Mouse (Mus musculus) embryonic facial prominence, embryonic 11.5 days (tissue): ENCODE measurements at regions not wholly inside any gene's neighbourhood (a gene's known extent, or its start where the extent isn't known, plus 50 kb on each side); places are given as distances from the start of the nearest gene placed in this dataset.
A peak's percentile ranks its signal among the peaks of the same experiment; 100 is the strongest.

Experiments used
- ATAC-seq: fragments of 200-750 bp; cut with Nextera tagmentation; replicated peaks from 2 replicates; pipeline ENCODE4 v1.8.0; 2017; ENCODE audit warnings: low read depth; ENCODE audit not compliant: insufficient number of reproducible peaks, low FRiP score, low TSS enrichment
- DNase-seq: peaks from one replicate; pipeline ENCODE4 v3.0.0-alpha.2; 2015; ENCODE audit warnings: low spot score
- H3K27ac ChIP-seq: fragments of 300-500 bp; sonication (generic); replicated peaks from 2 replicates; pipeline ENCODE4 v1.5.1; 2014; ENCODE audit warnings: mild to moderate bottlenecking, low read depth, low read length, control low read depth
- H3K27me3 ChIP-seq: fragments of 300-500 bp; sonication (generic); 2 replicates; pipeline ENCODE4 v1.6.1; 2014; ENCODE audit warnings: mild to moderate bottlenecking, low read length, moderate library complexity, mixed read lengths; ENCODE audit not compliant: control insufficient read depth, insufficient read depth
- H3K36me3 ChIP-seq: fragments of 300-500 bp; sonication (generic); replicated peaks from 2 replicates; pipeline ENCODE4 v1.6.1; 2014; ENCODE audit warnings: low read depth, mild to moderate bottlenecking, low read length, moderate library complexity, mixed read lengths; ENCODE audit not compliant: control insufficient read depth, insufficient read depth
- H3K4me1 ChIP-seq: fragments of 300-500 bp; sonication (generic); 2 replicates; pipeline ENCODE4 v1.6.1; 2014; ENCODE audit warnings: low read length, mixed read lengths; ENCODE audit not compliant: control insufficient read depth, insufficient read depth
- H3K4me2 ChIP-seq: fragments of 300-500 bp; sonication (generic); 2 replicates; pipeline ENCODE4 v1.6.1; 2014; ENCODE audit warnings: low read depth, mild to moderate bottlenecking, control low read depth, low read length, moderate library complexity
- H3K4me3 ChIP-seq: fragments of 300-500 bp; sonication (generic); 2 replicates; pipeline ENCODE4 v1.5.1; 2014; ENCODE audit warnings: low read depth, low read length, control low read depth
- H3K9ac ChIP-seq: fragments of 300-500 bp; sonication (generic); replicated peaks from 2 replicates; pipeline ENCODE4 v1.6.1; 2014; ENCODE audit warnings: mild to moderate bottlenecking, control low read depth, low read length
- H3K9me3 ChIP-seq: fragments of 300-500 bp; sonication (generic); replicated peaks from 2 replicates; pipeline ENCODE4 v1.6.1; 2016; ENCODE audit warnings: mild to moderate bottlenecking, low read length, inconsistent platforms, mixed read lengths; ENCODE audit not compliant: control insufficient read depth
- WGBS: fragments of 180-500 bp; shearing (Covaris S2); extraction: QIAGEN DNeasy Blood & Tissue Kit; methylation state at CpG from one replicate; pipeline ENCODE4 v1.1.7; 2014; 5-methylcytosine and 5-hydroxymethylcytosine counted together

GRCm38 (mm10) chr16:51315608-51316007, 715.4 kb upstream of the Cblb start:
- ATAC-seq = no peak
- H3K9me3 ChIP-seq = no peaks in the 10 kb centered on the region
- peak; percentile 84 for DNase-seq
- H3K9ac ChIP-seq = no peak overlapping the region
- WGBS = 23% methylated on average over 6 of the region's 6 CpGs
- no peaks in the 10 kb centered on the region for H3K36me3 ChIP-seq
- no peak overlapping the region for H3K4me2 ChIP-seq
- no peaks in the 10 kb centered on the region for H3K27me3 ChIP-seq
- H3K4me1 ChIP-seq = no peaks in the 10 kb centered on the region
- H3K4me3 ChIP-seq = no peak overlapping the region
- no peak overlapping the region for H3K27ac ChIP-seq

- ATAC-seq = no peak
- no peak overlapping the region for H3K4me3 ChIP-seq
- H3K36me3 ChIP-seq = no peaks in the 10 kb centered on the region
- no peak for DNase-seq
- H3K9ac ChIP-seq = no peak overlapping the region
- H3K9me3 ChIP-seq = no peaks in the 10 kb centered on the region
- no peaks in the 10 kb centered on the region for H3K4me1 ChIP-seq
- WGBS = 84% methylated on average over 1 of the region's 1 CpGs
- no peak overlapping the region for H3K27ac ChIP-seq
- no peaks in the 10 kb centered on the region for H3K27me3 ChIP-seq
- no peak overlapping the region for H3K4me2 ChIP-seq
Observed at GRCm38 (mm10) chr16:51332262-51332661, 698.8 kb upstream of the Cblb start.

- Histone ChIP-seq H3K27me3 (no peaks in the 10 kb centered on the region), H3K4me2 (no peak overlapping the region), H3K4me1 (no peaks in the 10 kb centered on the region), H3K4me3 (no peak overlapping the region), H3K9ac (no peak overlapping the region), H3K27ac (no peak overlapping the region), H3K9me3 (no peaks in the 10 kb centered on the region), H3K36me3 (no peaks in the 10 kb centered on the region)
- DNase-seq = no peak
- no peak for ATAC-seq
- WGBS = 87% methylated on average over 7 of the region's 7 CpGs
Observed at GRCm38 (mm10) chr16:51334972-51335371, 696.1 kb upstream of the Cblb start.

GRCm38 (mm10) chr16:51347120-51347519, 683.9 kb upstream of the Cblb start:
- Histone ChIP-seq H3K4me2 (no peak overlapping the region), H3K4me3 (no peak overlapping the region), H3K27ac (no peak overlapping the region), H3K9ac (no peak overlapping the region), H3K27me3 (no peaks in the 10 kb centered on the region), H3K9me3 (no peaks in the 10 kb centered on the region), H3K36me3 (no peaks in the 10 kb centered on the region), H3K4me1 (no peaks in the 10 kb centered on the region)
- ATAC-seq = no peak
- no peak for DNase-seq

GRCm38 (mm10) chr16:51352151-51352550, 678.9 kb upstream of the Cblb start:
- Histone ChIP-seq H3K27ac (no peak overlapping the region), H3K9ac (no peak overlapping the region), H3K4me1 (no peaks in the 10 kb centered on the region), H3K36me3 (no peaks in the 10 kb centered on the region), H3K4me3 (no peak overlapping the region), H3K9me3 (no peaks in the 10 kb centered on the region), H3K4me2 (no peak overlapping the region), H3K27me3 (no peaks in the 10 kb centered on the region)
- ATAC-seq (no peak), DNase-seq (no peak)
- 62% methylated on average over 4 of the region's 4 CpGs for WGBS

GRCm38 (mm10) chr16:51353791-51354190, 677.2 kb upstream of the Cblb start:
- no peaks in the 10 kb centered on the region for H3K4me1 ChIP-seq
- ATAC-seq = no peak
- no peak overlapping the region for H3K27ac ChIP-seq
- H3K27me3 ChIP-seq = no peaks in the 10 kb centered on the region
- no peak overlapping the region for H3K4me2 ChIP-seq
- no peaks in the 10 kb centered on the region for H3K36me3 ChIP-seq
- WGBS = 82% methylated on average over 2 of the region's 2 CpGs
- DNase-seq = no peak
- H3K9me3 ChIP-seq = no peaks in the 10 kb centered on the region
- no peak overlapping the region for H3K4me3 ChIP-seq
- H3K9ac ChIP-seq = no peak overlapping the region

GRCm38 (mm10) chr16:51370070-51370469, 661.0 kb upstream of the Cblb start:
- H3K4me3 ChIP-seq = no peak overlapping the region
- ATAC-seq (no peak), DNase-seq (no peak)
- H3K27me3 ChIP-seq = no peaks in the 10 kb centered on the region
- no peaks in the 10 kb centered on the region for H3K9me3 ChIP-seq
- 72% methylated on average over 1 of the region's 1 CpGs for WGBS
- H3K27ac ChIP-seq = no peak overlapping the region
- H3K4me1 ChIP-seq = no peaks in the 10 kb centered on the region
- no peaks in the 10 kb centered on the region for H3K36me3 ChIP-seq
- no peak overlapping the region for H3K9ac ChIP-seq
- H3K4me2 ChIP-seq = no peak overlapping the region

GRCm38 (mm10) chr16:51386456-51386855, 644.6 kb upstream of the Cblb start:
- no peak overlapping the region for H3K4me2 ChIP-seq
- no peak overlapping the region for H3K9ac ChIP-seq
- no peaks in the 10 kb centered on the region for H3K4me1 ChIP-seq
- ATAC-seq = no peak
- H3K36me3 ChIP-seq = no peaks in the 10 kb centered on the region
- DNase-seq = no peak
- no peaks in the 10 kb centered on the region for H3K9me3 ChIP-seq
- no peak overlapping the region for H3K4me3 ChIP-seq
- 46% methylated on average over 2 of the region's 2 CpGs for WGBS
- H3K27ac ChIP-seq = no peak overlapping the region
- no peaks in the 10 kb centered on the region for H3K27me3 ChIP-seq

GRCm38 (mm10) chr16:51387498-51387897, 643.5 kb upstream of the Cblb start:
- no peaks in the 10 kb centered on the region for H3K36me3 ChIP-seq
- no peaks in the 10 kb centered on the region for H3K4me1 ChIP-seq
- no peak for ATAC-seq
- WGBS = 91% methylated on average over 1 of the region's 1 CpGs
- H3K9ac ChIP-seq = no peak overlapping the region
- no peak overlapping the region for H3K27ac ChIP-seq
- no peaks in the 10 kb centered on the region for H3K9me3 ChIP-seq
- no peak overlapping the region for H3K4me3 ChIP-seq
- no peak for DNase-seq
- H3K27me3 ChIP-seq = no peaks in the 10 kb centered on the region
- no peak overlapping the region for H3K4me2 ChIP-seq
